Mouse (Mus musculus) adrenal gland, adult 2 months (tissue): Measurements from ENCODE around the gene Ang. TPM values are rescaled to one million over a fixed set of nuclear protein-coding genes. Genes with fewer than 3 reads are reported as not detected.

Experiments
- DNase-seq: peaks from one replicate; pipeline ENCODE4 v3.0.0; 2021
- long read RNA-seq: library from polyadenylated mRNA; stranded (forward); transcript quantifications from one replicate; pipeline ENCODE4 v2.0.0, GENCODE M21; 2021
- polyA plus RNA-seq: library from polyadenylated mRNA; depleted of rRNA; stranded (reverse); fragments of >200 nt; gene quantifications from 2 replicates; pipeline ENCODE4 v1.2.3, GENCODE M21; 2012; rRNA removed
- total RNA-seq, 2 experiments: library from RNA; stranded (reverse); gene quantifications; 2 replicates each; pipeline ENCODE4 v1.2.3; 2021

Ang gene
- total RNA-seq (1 to 10 TPM; 4.4 to 7.7 TPM), polyA plus RNA-seq (2.9 and 3.2 TPM in 2 replicates)
- long read RNA-seq, result 0 reads

- DNase-seq, result peak; percentile 61
These were observed at the start of gene Ang, which contains the start of gene Rnase4 for GRCm38 (mm10) chr14:51090921-51091900. Gene Ang, plus strand, starts transcription at chr14:51091150. Gene Rnase4, plus strand, starts transcription at chr14:51091077.

GRCm38 (mm10) chr14:51041769-51042168 is 49.2 kb upstream of the Ang start, which contains the start of gene Rnase9:
Gene Rnase9, minus strand, starts transcription at chr14:51041869.
- DNase-seq, result no peak

- no peak for DNase-seq
These were observed 43.1 kb upstream of the Ang start for GRCm38 (mm10) chr14:51047846-51048245.

- DNase-seq, result no peak
These were observed 40.9 kb upstream of the Ang start, which contains the start of gene Rnase11 for GRCm38 (mm10) chr14:51050063-51050462. Gene Rnase11, minus strand, starts transcription at chr14:51050163.

GRCm38 (mm10) chr14:51051941-51052340 is 39.0 kb upstream of the Ang start:
- DNase-seq, result no peak

- no peak for DNase-seq
These were observed 37.8 kb upstream of the Ang start for GRCm38 (mm10) chr14:51053176-51053575.

GRCm38 (mm10) chr14:51054243-51055237 is 36.4 kb upstream of the Ang start:
- no peak for DNase-seq

- DNase-seq, result no peak
These were observed 33.5 kb upstream of the Ang start, which contains the start of gene Rnase12 for GRCm38 (mm10) chr14:51057401-51057831. Gene Rnase12, minus strand, starts transcription at chr14:51057661.

- DNase-seq, result no peak
These were observed 30.2 kb upstream of the Ang start for GRCm38 (mm10) chr14:51060761-51061160.

- DNase-seq, result no peak
These were observed 22.0 kb upstream of the Ang start for GRCm38 (mm10) chr14:51068956-51069355.

GRCm38 (mm10) chr14:51069617-51070016 is 21.3 kb upstream of the Ang start:
- peak; percentile 29 for DNase-seq

- no peak for DNase-seq
These were observed 16.6 kb upstream of the Ang start, which contains the start of gene Olfr750 for GRCm38 (mm10) chr14:51074335-51074734. Gene Olfr750, minus strand, starts transcription at chr14:51074435.

- no peak for DNase-seq
These were observed 11.8 kb upstream of the Ang start for GRCm38 (mm10) chr14:51079180-51079579.

GRCm38 (mm10) chr14:51081035-51081434 is 9.9 kb upstream of the Ang start:
- no peak for DNase-seq

- peak; percentile 85 for DNase-seq
These were observed 8.1 kb upstream of the Ang start for GRCm38 (mm10) chr14:51082599-51083581.

- DNase-seq, result no peak
These were observed 7.1 kb upstream of the Ang start for GRCm38 (mm10) chr14:51083805-51084204.

GRCm38 (mm10) chr14:51085086-51085485 is 5.9 kb upstream of the Ang start:
- no peak for DNase-seq

- no peak for DNase-seq
These were observed 5.0 kb upstream of the Ang start for GRCm38 (mm10) chr14:51085911-51086310.

GRCm38 (mm10) chr14:51087762-51088161 is 3.2 kb upstream of the Ang start:
- no peak for DNase-seq

- DNase-seq, result peak; percentile 92
These were observed 2.6 kb upstream of the Ang start for GRCm38 (mm10) chr14:51088166-51088969.
